Mouse (Mus musculus) G1E (cell line): ENCODE results near the gene Sst. TPM values are rescaled to one million over a fixed set of nuclear protein-coding genes. Genes with fewer than 3 reads are reported as not detected.

Source experiments
- ATAC-seq: 2 replicates; pipeline ENCODE4 v1.8.0; 2016; ENCODE audit warnings: mild to moderate bottlenecking; ENCODE audit not compliant: insufficient number of reproducible peaks, poor library complexity, low FRiP score, severe bottlenecking; ENCODE audit errors: extremely low read depth
- DNase-seq: peaks from one replicate; pipeline ENCODE4 v3.0.0; 2012; ENCODE audit warnings: low spot score
- H3K27me3 ChIP-seq: 2 replicates; pipeline ENCODE4 v1.6.1; 2012; ENCODE audit warnings: mild to moderate bottlenecking, low read length, inconsistent platforms; ENCODE audit not compliant: insufficient read depth
- H3K36me3 ChIP-seq: replicated peaks from 2 replicates; pipeline ENCODE3; 2012; ENCODE audit warnings: mild to moderate bottlenecking, inconsistent platforms
- H3K4me1 ChIP-seq: 2 replicates; pipeline ENCODE4 v1.6.1; 2012; ENCODE audit warnings: low read depth, low read length, inconsistent platforms, mixed read lengths; ENCODE audit not compliant: insufficient read depth
- H3K4me3 ChIP-seq: 2 replicates; pipeline ENCODE4 v1.5.1; 2012; ENCODE audit warnings: low read depth, mild to moderate bottlenecking, inconsistent platforms, low read length, moderate library complexity, mixed read lengths
- H3K9me3 ChIP-seq: replicated peaks from 2 replicates; pipeline ENCODE4 v1.6.1; 2012; ENCODE audit warnings: inconsistent platforms
- CTCF ChIP-seq: IDR thresholded peaks from 2 replicates; pipeline ENCODE4 v1.5.1; 2012; ENCODE audit warnings: low read depth, low read length, inconsistent platforms, mixed read lengths
- GATA1 ChIP-seq: IDR thresholded peaks from 2 replicates; pipeline ENCODE4 v1.6.1; 2012; ENCODE audit warnings: borderline replicate concordance, low read length, inconsistent platforms, mixed read lengths
- GATA2 ChIP-seq: IDR thresholded peaks from 2 replicates; pipeline ENCODE4 v1.6.1; 2012; ENCODE audit warnings: low read depth, low read length, inconsistent platforms, borderline replicate concordance
- POLR2AphosphoS5 ChIP-seq: IDR thresholded peaks from 2 replicates; pipeline ENCODE4 v1.6.1; 2012; ENCODE audit warnings: low read depth, low read length, inconsistent platforms; ENCODE audit not compliant: insufficient replicate concordance
- TAL1 ChIP-seq: conservative IDR thresholded peaks from 2 replicates; pipeline ENCODE4 v1.6.1; 2012; ENCODE audit warnings: low read depth, low read length, inconsistent platforms, mixed read lengths
- polyA plus RNA-seq: library from polyadenylated mRNA; stranded (reverse); fragments of >175 nt; gene quantifications from 2 replicates; pipeline ENCODE4 v1.2.3, GENCODE M21; 2012
- total RNA-seq, 2 experiments: library from RNA; stranded (forward) in 1 of 2; stranded (reverse) in 1 of 2; fragments of 200-1000 nt in 1 of 2; fragments of >200 nt in 1 of 2; fragmentation: Nextera tagmentation in 1 of 2; gene quantifications; 2 replicates each; pipeline ENCODE4 v1.2.3; 2014 to 2017

The Sst gene
- total and polyA plus RNA-seq, 3 experiments: not detected

DNA sequence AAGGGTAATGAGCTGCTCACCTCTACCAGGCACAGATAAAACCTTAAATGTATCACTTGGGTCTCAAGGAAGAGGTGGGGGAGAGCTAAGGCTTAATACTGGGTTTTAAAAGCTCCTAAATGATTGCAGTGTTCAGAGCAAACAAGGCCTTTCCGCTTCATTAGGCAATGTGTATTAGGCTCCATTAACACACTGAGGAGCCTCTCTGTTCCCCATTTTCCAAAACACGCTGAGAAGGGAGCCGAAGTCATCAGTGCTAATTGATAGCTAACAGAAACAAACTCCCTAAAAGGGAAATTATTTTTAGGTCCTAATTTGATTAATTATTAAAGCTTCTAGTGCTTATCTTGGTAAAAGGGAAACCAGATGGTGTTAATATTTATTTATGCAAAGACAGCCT is 48.1 kb downstream of the Sst start:
- TF ChIP-seq TAL1: no peak
- TF ChIP-seq GATA1: no peak
- TF ChIP-seq POLR2AphosphoS5: no peak
- TF ChIP-seq CTCF: no peak
- no peak for TF ChIP-seq GATA2
- no peak for ATAC-seq

More for the DNA sequence above, 48.1 kb downstream of the Sst start:
- Histone ChIP-seq H3K36me3 (no peaks in the 10 kb centered on the region), H3K4me3 (no peak overlapping the region), H3K27me3 (no peaks in the 10 kb centered on the region), H3K9me3 (peaks cover 23% of the 10 kb centered on the region), H3K4me1 (no peaks in the 10 kb centered on the region)
- DNase-seq: no peak

Other genes with a start within 250 kb of the Sst start
- not detected in 2 replicates for gene Rtp2, start 41.4 kb upstream of the Sst start, total RNA-seq (2014; fragmentation: Nextera tagmentation)
- gene Rtp2, start 41.4 kb upstream of the Sst start, total RNA-seq (2017): 0.06 TPM in 1 of 2 replicates, not detected in the other
- gene Rtp2, start 41.4 kb upstream of the Sst start, polyA plus RNA-seq: not detected in 2 replicates
- not detected in 2 replicates for gene Gm37419, start 97.5 kb upstream of the Sst start, total RNA-seq (2014; fragmentation: Nextera tagmentation)
- not detected in 2 replicates for gene Gm37419, start 97.5 kb upstream of the Sst start, total RNA-seq (2017)
- not detected in 2 replicates for gene Gm37419, start 97.5 kb upstream of the Sst start, polyA plus RNA-seq
- gene Bcl6, start 97.9 kb upstream of the Sst start, total RNA-seq (2014; fragmentation: Nextera tagmentation): not detected in 2 replicates
- 0.12 and 0.22 TPM in 2 replicates for gene Bcl6, start 97.9 kb upstream of the Sst start, total RNA-seq (2017)
- not detected in 2 replicates for gene Bcl6, start 97.9 kb upstream of the Sst start, polyA plus RNA-seq